ENCODE assay signal across 25 mouse cellular contexts in genomic region chr16:4363341-4364116, GRCm38 (mm10). TPM values are rescaled to one million over a fixed set of nuclear protein-coding genes. Genes with fewer than 3 reads are reported as not detected.
DNase-seq lines count a peak whose midpoint lies in the region; ATAC-seq and TF ChIP-seq lines count a peak whose summit lies in the region.
"Had no signal": no experiment of that assay in that cellular context is flagged by ENCODE, and none has a peak within 500 bp of the region (broad histone marks: within the 10 kb centered on the region; RNA-seq: fewer than 3 reads in every experiment).

No protein-coding gene starts in this region.

- H3K27me3 ChIP-seq in heart, embryonic 10.5 days (ENCODE audit: insufficient read depth, poor library complexity, severe bottlenecking) = no peaks in the 10 kb centered on the region
- no peaks in the 10 kb centered on the region for H3K27me3 ChIP-seq in limb, embryonic 10.5 days (ENCODE audit: low read depth, poor library complexity, severe bottlenecking)
- no peaks in the 10 kb centered on the region for H3K27me3 ChIP-seq in liver, embryonic 14.5 days (ENCODE audit: control insufficient read depth, insufficient read depth, low read length)
- H3K27me3 ChIP-seq: lung, embryonic 15.5 days; midbrain, embryonic 12.5 days; neural tube, embryonic 15.5 days; Patski had no signal

- H3K4me1 ChIP-seq in heart, embryonic 10.5 days = peaks cover 11% of the 10 kb centered on the region; the same call in 1 of the 2 replicates
- no peaks in the 10 kb centered on the region for H3K4me1 ChIP-seq in limb, embryonic 10.5 days
- peaks cover 0 to 17% of the 10 kb centered on the region in 2 experiments; a peak in 3 of 4 replicates for H3K4me1 ChIP-seq in liver, embryonic 14.5 days (replicated peaks; ENCODE audit: control insufficient read depth in 2 of 2, insufficient read depth in 2 of 2, low read length in 1 of 2)
- H3K4me1 ChIP-seq: lung, embryonic 15.5 days; midbrain, embryonic 12.5 days had no signal

- peak; percentile 60 for ATAC-seq in liver, embryonic 14.5 days (ENCODE audit: insufficient read depth)
- ATAC-seq: CD4-positive, CD25-positive, alpha-beta regulatory T cell, adult 4 months; forebrain, embryonic 14.5 days; Patski had no signal

- no peak for TF ChIP-seq EP300 in liver, embryonic 14.5 days (IDR thresholded peaks at IDR 0.05; ENCODE audit: low read depth)

- no peaks in the 10 kb centered on the region for H3K36me3 ChIP-seq in heart, embryonic 10.5 days
- H3K36me3 ChIP-seq in limb, embryonic 10.5 days = no peaks in the 10 kb centered on the region
- H3K36me3 ChIP-seq in liver, embryonic 14.5 days (replicated peaks; ENCODE audit: control insufficient read depth, insufficient read depth, low read depth) = no peaks in the 10 kb centered on the region
- H3K36me3 ChIP-seq: hindbrain, embryonic 10.5 days; lung, embryonic 15.5 days; midbrain, embryonic 12.5 days; neural tube, embryonic 15.5 days had no signal

- H3K9me3 ChIP-seq in heart, embryonic 10.5 days = no peaks in the 10 kb centered on the region
- no peaks in the 10 kb centered on the region for H3K9me3 ChIP-seq in limb, embryonic 10.5 days (replicated peaks)
- H3K9me3 ChIP-seq in liver, embryonic 14.5 days (ENCODE audit: control insufficient read depth, low read length) = no peaks in the 10 kb centered on the region
- H3K9me3 ChIP-seq: hindbrain, embryonic 10.5 days; lung, embryonic 15.5 days; midbrain, embryonic 12.5 days; neural tube, embryonic 15.5 days had no signal

- H3K4me2 ChIP-seq in liver, embryonic 14.5 days (ENCODE audit: low read depth) = no peak overlapping the region
- H3K4me2 ChIP-seq: heart, embryonic 11.5 days; lung, embryonic 15.5 days; midbrain, embryonic 12.5 days; neural tube, embryonic 15.5 days had no signal

- DNase-seq in heart, embryonic 10.5 days (ENCODE audit: low spot score) = peak; percentile 70
- DNase-seq in heart, adult 9 months (ENCODE audit: low spot score in 2 of 2) = no peak
- DNase-seq in MEL-GATA-1-ER (ENCODE audit: extremely low read depth, low read depth) = peak; percentile 28
- no peak for DNase-seq in limb, embryonic 10.5 days (ENCODE audit: low spot score)
- no peak for DNase-seq in liver, embryonic 14.5 days (ENCODE audit: low read depth in 3 of 3, low spot score in 3 of 3)
- DNase-seq in retina, postnatal 1 day = no peak
- no peak for DNase-seq in left cerebral cortex, postnatal 25 days (ENCODE audit: low spot score in 2 of 2)
- DNase-seq in ovary, postnatal 10 days (ENCODE audit: low spot score) = no peak
- DNase-seq: cerebellum, adult 2 months; cerebellum, postnatal 36 days; gastrocnemius, adult 2 months; kidney, adult 11 months; right cerebral cortex, postnatal 25 days; spleen, adult 18-20 months; thymus, postnatal 4 days had no signal

- no peak overlapping the region for H3K27ac ChIP-seq in heart, embryonic 10.5 days
- peak overlapping the region; percentile 14; the same call in 1 of the 2 replicates for H3K27ac ChIP-seq in limb, embryonic 10.5 days
- H3K27ac ChIP-seq in liver, embryonic 14.5 days = no peak overlapping the region
- H3K27ac ChIP-seq: gastrocnemius, adult 2 months; hindbrain, embryonic 10.5 days; kidney, postnatal 0 days; lung, embryonic 15.5 days; macrophage; midbrain, embryonic 12.5 days; neural tube, embryonic 15.5 days had no signal

- H3K9ac ChIP-seq in liver, embryonic 14.5 days (replicated peaks) = no peak overlapping the region
- H3K9ac ChIP-seq: lung, embryonic 15.5 days; midbrain, embryonic 12.5 days; neural tube, embryonic 15.5 days had no signal

- WGBS in heart, embryonic 10.5 days = 67% methylated on average over 4 of the region's 4 CpGs
- 84% methylated on average over 4 of the region's 4 CpGs for WGBS in limb, embryonic 10.5 days
- WGBS in liver, embryonic 14.5 days (ENCODE audit: insufficient replicate concordance) = 33% methylated on average over 4 of the region's 4 CpGs

- no peak overlapping the region for H3K4me3 ChIP-seq in heart, embryonic 10.5 days
- H3K4me3 ChIP-seq in limb, embryonic 10.5 days = no peak overlapping the region
- H3K4me3 ChIP-seq in liver, embryonic 14.5 days (ENCODE audit: insufficient read depth in 1 of 2, low read depth in 2 of 2, low read length in 2 of 2) = no peak overlapping the region
- H3K4me3 ChIP-seq: gastrocnemius, adult 2 months; hindbrain, embryonic 10.5 days; lung, embryonic 15.5 days; midbrain, embryonic 12.5 days; neural tube, embryonic 15.5 days had no signal

- intact Hi-C loops in left cerebral cortex, postnatal 25 days (cut with DNase I) = no loop called here

- no peak for TF ChIP-seq CTCF in liver, embryonic 14.5 days (IDR thresholded peaks at IDR 0.05; ENCODE audit: low read depth)

RNA-seq across cellular contexts. Expression of gene Adcy9, which starts 56.8 kb away (rescaled TPM):
- 0.30 and 0.55 TPM in 2 replicates for polyA plus RNA-seq in heart, embryonic 10.5 days (2016; fragmentation: Nextera tagmentation; extraction: Ambion mirVana)
- 0.26 and 0.41 TPM in 2 replicates for polyA plus RNA-seq in limb, embryonic 10.5 days (2016; fragmentation: Nextera tagmentation; extraction: Ambion mirVana)
- polyA plus RNA-seq in liver, embryonic 14.5 days (2012; rRNA removed) = 0.78 and 0.81 TPM in 2 replicates
- 0.62 and 0.65 TPM in 2 replicates for polyA plus RNA-seq in liver, embryonic 14.5 days (2014; fragmentation: Nextera tagmentation; extraction: Ambion mirVana)
- 10 to 100 TPM; 66.7 to 67.7 TPM for total RNA-seq in left cerebral cortex, postnatal 25 days (2021)

Comparison
In these comparisons a context has a peak if more than half of its experiments do, and no peak if none do; other contexts are left out.
1. DNase-seq: peak in heart, embryonic 10.5 days (single experiment) and MEL-GATA-1-ER (single experiment); none in heart, adult 9 months (0 of 2), limb, embryonic 10.5 days (single experiment), liver, embryonic 14.5 days (0 of 3), retina, postnatal 1 day (single experiment), left cerebral cortex, postnatal 25 days (0 of 2) and ovary, postnatal 10 days (single experiment).